Mouse (Mus musculus) cortical plate, adult 2 months (tissue): ENCODE measurements around the gene Kirrel3.

Source experiments
- CTCF ChIP-seq: fragments of 200-500 bp; IDR thresholded peaks from 2 replicates; pipeline ENCODE4 v1.5.1; 2011; ENCODE audit warnings: mild to moderate bottlenecking, control low read depth, low read length; ENCODE audit not compliant: insufficient read depth; ENCODE audit errors: extremely low read depth
- POLR2A ChIP-seq: fragments of 200-500 bp; IDR thresholded peaks from 2 replicates; pipeline ENCODE4 v1.6.1; 2011; ENCODE audit warnings: mild to moderate bottlenecking, low read length, control low read depth; ENCODE audit not compliant: insufficient read depth; ENCODE audit errors: extremely low read depth

DNA sequence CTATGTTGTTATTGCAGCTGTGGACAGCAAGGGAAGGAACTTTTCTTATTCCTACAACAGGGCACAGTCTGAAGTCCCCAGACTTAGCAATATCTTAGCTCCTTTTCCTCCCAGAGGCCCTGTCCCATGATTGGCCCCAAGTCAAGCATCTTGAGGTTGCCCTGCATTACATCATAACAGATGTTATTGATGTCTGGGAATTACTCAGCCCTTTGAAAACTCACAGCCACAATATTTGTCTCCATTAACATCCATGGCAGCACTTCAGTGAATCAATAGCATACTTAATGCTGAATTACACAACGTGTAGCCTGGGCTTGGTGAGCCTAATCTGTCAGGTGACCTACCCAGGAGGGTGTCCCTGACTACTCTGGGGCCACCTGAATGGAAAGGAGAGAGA, 360.7 kb downstream of the Kirrel3 start:
- TF ChIP-seq CTCF = no peak
- TF ChIP-seq POLR2A = no peak
